Mouse (Mus musculus) layer of hippocampus, adult 18-20 months (tissue): ENCODE data around the gene Ctbp2. TPM values are rescaled to one million over a fixed set of nuclear protein-coding genes. Genes with fewer than 3 reads are reported as not detected.

Source experiments
- DNase-seq, 2 experiments: peaks; one replicate each; pipeline ENCODE4 v3.0.0; 2022; ENCODE audit warnings: low spot score in 2 of 2
- total RNA-seq, 2 experiments: library from RNA; stranded (reverse); gene quantifications; 2 replicates each; pipeline ENCODE4 v1.2.3; 2021

Ctbp2 gene
- total RNA-seq, 2 experiments from 2014 or later, result 55.5 to 61.8 TPM

DNA sequence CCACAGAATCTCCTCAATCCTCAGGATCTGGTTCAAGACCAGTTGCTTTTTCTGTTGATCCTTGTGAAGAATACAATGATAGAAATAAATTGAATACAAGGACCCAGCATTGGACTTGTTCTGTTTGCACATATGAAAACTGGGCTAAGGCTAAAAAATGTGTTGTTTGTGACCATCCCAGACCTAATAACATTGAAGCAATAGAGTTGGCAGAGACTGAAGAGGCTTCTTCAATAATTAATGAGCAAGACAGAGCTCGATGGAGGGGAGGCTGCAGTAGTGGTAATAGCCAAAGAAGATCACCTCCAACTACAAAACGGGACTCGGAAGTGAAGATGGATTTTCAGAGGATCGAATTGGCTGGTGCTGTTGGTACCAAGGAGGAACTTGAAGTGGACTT, 174.2 kb downstream of the Ctbp2 start:
- DNase-seq, result no peak

DNA sequence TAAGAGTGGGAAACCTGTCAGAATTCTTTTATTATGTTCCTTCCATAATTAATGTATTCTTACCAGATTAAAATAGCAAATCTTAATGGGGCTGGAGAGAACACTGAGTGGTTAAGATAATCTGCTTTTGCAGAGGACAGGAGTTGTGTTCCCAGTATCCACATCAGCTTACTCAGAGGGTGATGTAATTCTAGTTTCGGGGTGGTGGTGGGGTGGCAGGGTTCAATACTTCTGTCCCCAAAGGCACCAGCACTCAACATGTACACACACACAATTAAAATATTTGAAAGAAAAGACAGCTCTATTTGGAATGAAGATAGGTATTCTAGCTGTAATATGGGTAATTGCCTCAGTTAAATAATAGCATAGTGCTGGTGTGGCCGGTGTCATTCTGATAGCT, 183.6 kb downstream of the Ctbp2 start:
- no peak for DNase-seq

DNA sequence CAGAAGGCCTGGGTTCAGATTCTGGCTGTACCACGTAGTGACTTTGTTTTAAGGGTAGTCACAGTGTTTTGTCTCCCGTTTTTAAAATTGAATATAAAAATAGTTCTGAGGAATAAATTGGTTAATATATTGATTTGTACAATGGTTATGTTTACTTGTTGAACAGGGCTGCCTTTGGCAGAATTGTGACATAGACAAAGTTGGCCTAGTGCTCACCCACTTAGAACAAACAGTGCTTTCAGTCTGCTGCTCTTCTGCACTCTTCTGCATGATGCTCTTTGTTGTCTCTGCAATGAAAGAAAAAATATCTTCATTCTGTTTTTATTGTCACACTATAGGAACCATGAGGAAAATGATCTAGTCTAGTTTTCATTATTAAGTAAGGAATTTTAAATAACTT, 185.0 kb downstream of the Ctbp2 start:
- peak in 1 of 2 experiments; percentile 39 for DNase-seq

Other genes with a start within 250 kb of the Ctbp2 start
- gene Zranb1, start 193.2 kb downstream of the Ctbp2 start, total RNA-seq, result 10 to 100 TPM; 42.9 to 43.3 TPM
- gene Fgfr2, start 1.0 kb downstream of the Ctbp2 start, total RNA-seq, result 10 to 100 TPM; 56.7 to 61.5 TPM